Mouse (Mus musculus): ENCODE data around the gene Ttc39a. TPM values are rescaled to one million over a fixed set of nuclear protein-coding genes. Genes with fewer than 3 reads are reported as not detected.

Gene Ttc39a
- polyA plus RNA-seq, 1 experiment from 2014 or later: 1.0 TPM

- Histone ChIP-seq H3K4me3 (ENCODE audit: low read depth, low read length) (no peak overlapping the region), H3K9ac (ENCODE audit: low read length) (no peak overlapping the region), H3K27ac (ENCODE audit: low read depth, low read length) (no peak overlapping the region), H3K36me3 (ENCODE audit: control insufficient read depth, insufficient read depth, low read length) (no peaks in the 10 kb centered on the region), H3K4me2 (ENCODE audit: low read length) (no peak overlapping the region), H3K4me1 (ENCODE audit: control insufficient read depth, insufficient read depth, low read length) (no peaks in the 10 kb centered on the region), H3K9me3 (replicated peaks; ENCODE audit: control insufficient read depth, low read length) (no peaks in the 10 kb centered on the region), H3K27me3 (replicated peaks; ENCODE audit: control insufficient read depth, insufficient read depth, low read length) (no peaks in the 10 kb centered on the region)
- ATAC-seq (no peak), DNase-seq (ENCODE audit: low spot score) (no peak)
- WGBS: 96% methylated on average over 5 of the region's 5 CpGs
Measured at GRCm38 (mm10) chr4:109412233-109412632, 5.8 kb downstream of the Ttc39a start.

GRCm38 (mm10) chr4:109417998-109418397 lies 11.6 kb downstream of the Ttc39a start:
- no peak overlapping the region for H3K9ac ChIP-seq (ENCODE audit: low read length)
- 88% methylated on average over 1 of the region's 1 CpGs for WGBS
- no peak for DNase-seq (ENCODE audit: low spot score)

GRCm38 (mm10) chr4:109419017-109419416 lies 12.6 kb downstream of the Ttc39a start:
- Histone ChIP-seq H3K36me3 (ENCODE audit: control insufficient read depth, insufficient read depth, low read length) (no peaks in the 10 kb centered on the region), H3K9ac (ENCODE audit: low read length) (no peak overlapping the region), H3K4me3 (ENCODE audit: low read depth, low read length) (no peak overlapping the region), H3K4me1 (ENCODE audit: control insufficient read depth, insufficient read depth, low read length) (no peaks in the 10 kb centered on the region), H3K27ac (ENCODE audit: low read depth, low read length) (no peak overlapping the region), H3K9me3 (replicated peaks; ENCODE audit: control insufficient read depth, low read length) (no peaks in the 10 kb centered on the region), H3K4me2 (ENCODE audit: low read length) (no peak overlapping the region), H3K27me3 (replicated peaks; ENCODE audit: control insufficient read depth, insufficient read depth, low read length) (no peaks in the 10 kb centered on the region)
- ATAC-seq: no peak
- 18% methylated on average over 3 of the region's 3 CpGs for WGBS
- no peak for DNase-seq (ENCODE audit: low spot score)

More at GRCm38 (mm10) chr4:109417998-109418397, 11.6 kb downstream of the Ttc39a start:
- H3K27ac ChIP-seq (ENCODE audit: low read depth, low read length): no peak overlapping the region
- no peaks in the 10 kb centered on the region for H3K36me3 ChIP-seq (ENCODE audit: control insufficient read depth, insufficient read depth, low read length)
- no peaks in the 10 kb centered on the region for H3K27me3 ChIP-seq (replicated peaks; ENCODE audit: control insufficient read depth, insufficient read depth, low read length)
- no peak overlapping the region for H3K4me3 ChIP-seq (ENCODE audit: low read depth, low read length)
- no peaks in the 10 kb centered on the region for H3K4me1 ChIP-seq (ENCODE audit: control insufficient read depth, insufficient read depth, low read length)
- no peaks in the 10 kb centered on the region for H3K9me3 ChIP-seq (replicated peaks; ENCODE audit: control insufficient read depth, low read length)
- ATAC-seq: no peak
- no peak overlapping the region for H3K4me2 ChIP-seq (ENCODE audit: low read length)

- no peaks in the 10 kb centered on the region for H3K9me3 ChIP-seq (replicated peaks; ENCODE audit: control insufficient read depth, low read length)
- H3K27me3 ChIP-seq (replicated peaks; ENCODE audit: control insufficient read depth, insufficient read depth, low read length): no peaks in the 10 kb centered on the region
- no peak overlapping the region for H3K4me2 ChIP-seq (ENCODE audit: low read length)
- ATAC-seq: no peak
- DNase-seq (ENCODE audit: low spot score): no peak
- H3K4me1 ChIP-seq (ENCODE audit: control insufficient read depth, insufficient read depth, low read length): no peaks in the 10 kb centered on the region
- H3K9ac ChIP-seq (ENCODE audit: low read length): no peak overlapping the region
- H3K36me3 ChIP-seq (ENCODE audit: control insufficient read depth, insufficient read depth, low read length): no peaks in the 10 kb centered on the region
- H3K27ac ChIP-seq (ENCODE audit: low read depth, low read length): no peak overlapping the region
- no peak overlapping the region for H3K4me3 ChIP-seq (ENCODE audit: low read depth, low read length)
- WGBS: 89% methylated on average over 4 of the region's 4 CpGs
Measured at GRCm38 (mm10) chr4:109419563-109419962, 13.1 kb downstream of the Ttc39a start.

GRCm38 (mm10) chr4:109420138-109420795 lies 13.8 kb downstream of the Ttc39a start:
- no peak overlapping the region for H3K4me3 ChIP-seq (ENCODE audit: low read depth, low read length)
- no peaks in the 10 kb centered on the region for H3K4me1 ChIP-seq (ENCODE audit: control insufficient read depth, insufficient read depth, low read length)
- H3K9me3 ChIP-seq (replicated peaks; ENCODE audit: control insufficient read depth, low read length): no peaks in the 10 kb centered on the region
- H3K27ac ChIP-seq (ENCODE audit: low read depth, low read length): no peak overlapping the region
- DNase-seq (ENCODE audit: low spot score) (no peak), ATAC-seq (no peak)
- no peaks in the 10 kb centered on the region for H3K27me3 ChIP-seq (replicated peaks; ENCODE audit: control insufficient read depth, insufficient read depth, low read length)
- 68% methylated on average over 8 of the region's 8 CpGs for WGBS
- no peaks in the 10 kb centered on the region for H3K36me3 ChIP-seq (ENCODE audit: control insufficient read depth, insufficient read depth, low read length)
- H3K9ac ChIP-seq (ENCODE audit: low read length): no peak overlapping the region
- H3K4me2 ChIP-seq (ENCODE audit: low read length): no peak overlapping the region

GRCm38 (mm10) chr4:109421608-109422007 lies 15.2 kb downstream of the Ttc39a start:
- Histone ChIP-seq H3K36me3 (ENCODE audit: control insufficient read depth, insufficient read depth, low read length) (no peaks in the 10 kb centered on the region), H3K9ac (ENCODE audit: low read length) (no peak overlapping the region), H3K4me3 (ENCODE audit: low read depth, low read length) (no peak overlapping the region), H3K4me1 (ENCODE audit: control insufficient read depth, insufficient read depth, low read length) (no peaks in the 10 kb centered on the region), H3K4me2 (ENCODE audit: low read length) (no peak overlapping the region), H3K27ac (ENCODE audit: low read depth, low read length) (no peak overlapping the region), H3K27me3 (replicated peaks; ENCODE audit: control insufficient read depth, insufficient read depth, low read length) (no peaks in the 10 kb centered on the region), H3K9me3 (replicated peaks; ENCODE audit: control insufficient read depth, low read length) (no peaks in the 10 kb centered on the region)
- no peak for DNase-seq (ENCODE audit: low spot score)
- WGBS: 85% methylated on average over 7 of the region's 7 CpGs
- ATAC-seq: no peak

- Histone ChIP-seq H3K36me3 (ENCODE audit: control insufficient read depth, insufficient read depth, low read length) (no peaks in the 10 kb centered on the region), H3K4me3 (ENCODE audit: low read depth, low read length) (no peak overlapping the region), H3K4me1 (ENCODE audit: control insufficient read depth, insufficient read depth, low read length) (no peaks in the 10 kb centered on the region), H3K9ac (ENCODE audit: low read length) (no peak overlapping the region), H3K27me3 (replicated peaks; ENCODE audit: control insufficient read depth, insufficient read depth, low read length) (no peaks in the 10 kb centered on the region), H3K9me3 (replicated peaks; ENCODE audit: control insufficient read depth, low read length) (no peaks in the 10 kb centered on the region), H3K27ac (ENCODE audit: low read depth, low read length) (no peak overlapping the region), H3K4me2 (ENCODE audit: low read length) (no peak overlapping the region)
- 83% methylated on average over 6 of the region's 6 CpGs for WGBS
- ATAC-seq: no peak
- DNase-seq (ENCODE audit: low spot score): no peak
Measured at GRCm38 (mm10) chr4:109422436-109422835, 16.0 kb downstream of the Ttc39a start.

- Histone ChIP-seq H3K4me2 (ENCODE audit: low read length) (no peak overlapping the region), H3K27ac (ENCODE audit: low read depth, low read length) (no peak overlapping the region), H3K9me3 (replicated peaks; ENCODE audit: control insufficient read depth, low read length) (no peaks in the 10 kb centered on the region), H3K4me3 (ENCODE audit: low read depth, low read length) (no peak overlapping the region), H3K27me3 (replicated peaks; ENCODE audit: control insufficient read depth, insufficient read depth, low read length) (no peaks in the 10 kb centered on the region), H3K36me3 (ENCODE audit: control insufficient read depth, insufficient read depth, low read length) (no peaks in the 10 kb centered on the region), H3K4me1 (ENCODE audit: control insufficient read depth, insufficient read depth, low read length) (no peaks in the 10 kb centered on the region), H3K9ac (ENCODE audit: low read length) (no peak overlapping the region)
- WGBS: 67% methylated on average over 2 of the region's 2 CpGs
- DNase-seq (ENCODE audit: low spot score) (no peak), ATAC-seq (no peak)
Measured at GRCm38 (mm10) chr4:109423438-109423837, 17.0 kb downstream of the Ttc39a start.

- H3K9ac ChIP-seq (ENCODE audit: low read length): no peak overlapping the region
- H3K27me3 ChIP-seq (replicated peaks; ENCODE audit: control insufficient read depth, insufficient read depth, low read length): no peaks in the 10 kb centered on the region
- H3K9me3 ChIP-seq (replicated peaks; ENCODE audit: control insufficient read depth, low read length): no peaks in the 10 kb centered on the region
- no peak overlapping the region for H3K27ac ChIP-seq (ENCODE audit: low read depth, low read length)
- H3K4me1 ChIP-seq (ENCODE audit: control insufficient read depth, insufficient read depth, low read length): no peaks in the 10 kb centered on the region
- 79% methylated on average over 1 of the region's 1 CpGs for WGBS
- DNase-seq (ENCODE audit: low spot score) (no peak), ATAC-seq (no peak)
- no peaks in the 10 kb centered on the region for H3K36me3 ChIP-seq (ENCODE audit: control insufficient read depth, insufficient read depth, low read length)
- H3K4me2 ChIP-seq (ENCODE audit: low read length): no peak overlapping the region
- no peak overlapping the region for H3K4me3 ChIP-seq (ENCODE audit: low read depth, low read length)
Measured at GRCm38 (mm10) chr4:109427058-109427457, 20.6 kb downstream of the Ttc39a start.

Measured in forebrain, embryonic 14.5 days (tissue).